Mouse (Mus musculus): ENCODE results near the gene Wiz. TPM values are rescaled to one million over a fixed set of nuclear protein-coding genes. Genes with fewer than 3 reads are reported as not detected.

Gene Wiz
- 6.2 and 6.7 TPM in 2 replicates for polyA plus RNA-seq (2015; fragmentation: Nextera tagmentation; extraction: Ambion mirVana)

GRCm38 (mm10) chr17:32389101-32389659 lies at the start of gene Wiz:
TSS of gene Wiz (minus strand) at chr17:32389439.
- no peaks in the 10 kb centered on the region for H3K9me3 ChIP-seq (replicated peaks)
- peak within 1 kb of the TSS; percentile 73 for H3K4me3 ChIP-seq (replicated peaks)
- H3K36me3 ChIP-seq (replicated peaks) = no peaks in the 10 kb centered on the region
- H3K4me1 ChIP-seq (replicated peaks) = peaks cover 40% of the 10 kb centered on the region
- peaks cover 18% of the 10 kb centered on the region for H3K27me3 ChIP-seq
- peak within 1 kb of the TSS; percentile 71 for H3K9ac ChIP-seq
- ATAC-seq (ENCODE audit: insufficient read depth) = peak; percentile 84
- WGBS (ENCODE audit: insufficient replicate concordance) = under 1% methylated on average over 39 of the region's 44 CpGs
- peak within 1 kb of the TSS; percentile 99 for H3K4me2 ChIP-seq
- H3K27ac ChIP-seq (replicated peaks) = peak within 1 kb of the TSS; percentile 85

GRCm38 (mm10) chr17:32437106-32437505 lies 47.9 kb upstream of the Wiz start:
- no peaks in the 10 kb centered on the region for H3K9me3 ChIP-seq (replicated peaks)
- H3K4me1 ChIP-seq (replicated peaks) = no peaks in the 10 kb centered on the region
- no peak overlapping the region for H3K9ac ChIP-seq
- H3K4me2 ChIP-seq = no peak overlapping the region
- peaks cover 3% of the 10 kb centered on the region; the same call in 1 of the 2 replicates for H3K27me3 ChIP-seq
- ATAC-seq (ENCODE audit: insufficient read depth) = no peak
- 81% methylated on average over 4 of the region's 4 CpGs for WGBS (ENCODE audit: insufficient replicate concordance)
- no peak overlapping the region for H3K4me3 ChIP-seq (replicated peaks)
- no peaks in the 10 kb centered on the region for H3K36me3 ChIP-seq (replicated peaks)
- H3K27ac ChIP-seq (replicated peaks) = no peak overlapping the region

GRCm38 (mm10) chr17:32435151-32435550 lies 45.9 kb upstream of the Wiz start:
- Histone ChIP-seq H3K36me3 (replicated peaks) (no peaks in the 10 kb centered on the region), H3K4me1 (replicated peaks) (no peaks in the 10 kb centered on the region), H3K4me2 (no peak overlapping the region), H3K9me3 (replicated peaks) (no peaks in the 10 kb centered on the region), H3K27me3 (no peaks in the 10 kb centered on the region), H3K27ac (replicated peaks) (no peak overlapping the region), H3K4me3 (replicated peaks) (no peak overlapping the region), H3K9ac (no peak overlapping the region)
- ATAC-seq (ENCODE audit: insufficient read depth) = no peak
- WGBS (ENCODE audit: insufficient replicate concordance) = 54% methylated on average over 5 of the region's 5 CpGs

GRCm38 (mm10) chr17:32434324-32434723 lies 45.1 kb upstream of the Wiz start:
- Histone ChIP-seq H3K9me3 (replicated peaks) (no peaks in the 10 kb centered on the region), H3K27me3 (no peaks in the 10 kb centered on the region), H3K9ac (no peak overlapping the region), H3K4me1 (replicated peaks) (no peaks in the 10 kb centered on the region), H3K4me3 (replicated peaks) (no peak overlapping the region), H3K27ac (replicated peaks) (no peak overlapping the region), H3K4me2 (no peak overlapping the region), H3K36me3 (replicated peaks) (no peaks in the 10 kb centered on the region)
- ATAC-seq (ENCODE audit: insufficient read depth) = no peak
- WGBS (ENCODE audit: insufficient replicate concordance) = 42% methylated on average over 4 of the region's 4 CpGs

GRCm38 (mm10) chr17:32431972-32432371 lies 42.7 kb upstream of the Wiz start:
- Histone ChIP-seq H3K4me2 (no peak overlapping the region), H3K9ac (no peak overlapping the region), H3K27me3 (no peaks in the 10 kb centered on the region), H3K9me3 (replicated peaks) (no peaks in the 10 kb centered on the region), H3K27ac (replicated peaks) (no peak overlapping the region), H3K36me3 (replicated peaks) (no peaks in the 10 kb centered on the region), H3K4me3 (replicated peaks) (no peak overlapping the region), H3K4me1 (replicated peaks) (no peaks in the 10 kb centered on the region)
- WGBS (ENCODE audit: insufficient replicate concordance) = 41% methylated on average over 3 of the region's 3 CpGs
- ATAC-seq (ENCODE audit: insufficient read depth) = no peak

- Histone ChIP-seq H3K9me3 (replicated peaks) (no peaks in the 10 kb centered on the region), H3K27ac (replicated peaks) (no peak overlapping the region), H3K9ac (no peak overlapping the region), H3K4me2 (no peak overlapping the region), H3K4me1 (replicated peaks) (no peaks in the 10 kb centered on the region), H3K4me3 (replicated peaks) (no peak overlapping the region), H3K36me3 (replicated peaks) (no peaks in the 10 kb centered on the region), H3K27me3 (no peaks in the 10 kb centered on the region)
- ATAC-seq (ENCODE audit: insufficient read depth) = peak; percentile 63
These were observed 37.4 kb upstream of the Wiz start for GRCm38 (mm10) chr17:32426610-32427009.

GRCm38 (mm10) chr17:32424034-32424433 lies 34.8 kb upstream of the Wiz start, which contains the start of gene Pglyrp2:
TSS of gene Pglyrp2 (minus strand) at chr17:32424167.
- no peaks in the 10 kb centered on the region for H3K27me3 ChIP-seq
- no peak within 1 kb of the TSS for H3K9ac ChIP-seq
- 8% methylated on average over 2 of the region's 2 CpGs for WGBS (ENCODE audit: insufficient replicate concordance)
- no peaks in the 10 kb centered on the region for H3K36me3 ChIP-seq (replicated peaks)
- no peaks in the 10 kb centered on the region for H3K9me3 ChIP-seq (replicated peaks)
- no peak within 1 kb of the TSS for H3K27ac ChIP-seq (replicated peaks)
- H3K4me2 ChIP-seq = no peak within 1 kb of the TSS
- H3K4me3 ChIP-seq (replicated peaks) = no peak within 1 kb of the TSS
- no peak for ATAC-seq (ENCODE audit: insufficient read depth)
- no peaks in the 10 kb centered on the region for H3K4me1 ChIP-seq (replicated peaks)

GRCm38 (mm10) chr17:32420781-32421180 lies 31.5 kb upstream of the Wiz start:
- no peaks in the 10 kb centered on the region for H3K9me3 ChIP-seq (replicated peaks)
- H3K27me3 ChIP-seq = no peaks in the 10 kb centered on the region
- WGBS (ENCODE audit: insufficient replicate concordance) = 53% methylated on average over 8 of the region's 8 CpGs
- H3K36me3 ChIP-seq (replicated peaks) = no peaks in the 10 kb centered on the region
- H3K27ac ChIP-seq (replicated peaks) = no peak overlapping the region
- no peak overlapping the region; the same call in 1 of the 2 replicates for H3K4me3 ChIP-seq (replicated peaks)
- peak; percentile 58; the same call in 1 of the 2 replicates for ATAC-seq (ENCODE audit: insufficient read depth)
- no peak overlapping the region for H3K4me2 ChIP-seq
- 0 out of 2 replicates have a peak, but pooled peaks cover 3% of the 10 kb centered on the region for H3K4me1 ChIP-seq (replicated peaks)
- no peak overlapping the region for H3K9ac ChIP-seq

- 39% methylated on average over 2 of the region's 2 CpGs for WGBS (ENCODE audit: insufficient replicate concordance)
- ATAC-seq (ENCODE audit: insufficient read depth) = no peak
- Histone ChIP-seq H3K4me3 (replicated peaks) (no peak overlapping the region), H3K9me3 (replicated peaks) (no peaks in the 10 kb centered on the region), H3K27me3 (no peaks in the 10 kb centered on the region), H3K27ac (replicated peaks) (no peak overlapping the region), H3K36me3 (replicated peaks) (no peaks in the 10 kb centered on the region), H3K4me2 (no peak overlapping the region), H3K4me1 (replicated peaks) (0 out of 2 replicates have a peak, but pooled peaks cover 5% of the 10 kb centered on the region), H3K9ac (no peak overlapping the region)
These were observed 30.8 kb upstream of the Wiz start for GRCm38 (mm10) chr17:32419989-32420388.

GRCm38 (mm10) chr17:32416771-32417170 lies 27.5 kb upstream of the Wiz start:
- Histone ChIP-seq H3K4me3 (replicated peaks) (no peak overlapping the region), H3K27me3 (no peaks in the 10 kb centered on the region), H3K9me3 (replicated peaks) (no peaks in the 10 kb centered on the region), H3K27ac (replicated peaks) (no peak overlapping the region), H3K4me1 (replicated peaks) (0 out of 2 replicates have a peak, but pooled peaks cover 5% of the 10 kb centered on the region), H3K4me2 (no peak overlapping the region), H3K36me3 (replicated peaks) (no peaks in the 10 kb centered on the region), H3K9ac (no peak overlapping the region)
- WGBS (ENCODE audit: insufficient replicate concordance) = 91% methylated on average over 14 of the region's 14 CpGs
- ATAC-seq (ENCODE audit: insufficient read depth) = no peak

- Histone ChIP-seq H3K4me1 (replicated peaks) (0 out of 2 replicates have a peak, but pooled peaks cover 5% of the 10 kb centered on the region), H3K9me3 (replicated peaks) (no peaks in the 10 kb centered on the region), H3K36me3 (replicated peaks) (no peaks in the 10 kb centered on the region), H3K27ac (replicated peaks) (no peak overlapping the region), H3K4me3 (replicated peaks) (no peak overlapping the region), H3K9ac (no peak overlapping the region), H3K4me2 (no peak overlapping the region), H3K27me3 (no peaks in the 10 kb centered on the region)
- 74% methylated on average over 24 of the region's 24 CpGs for WGBS (ENCODE audit: insufficient replicate concordance)
- no peak for ATAC-seq (ENCODE audit: insufficient read depth)
These were observed 26.3 kb upstream of the Wiz start for GRCm38 (mm10) chr17:32415417-32416020.

Measured in liver, embryonic 15.5 days (tissue).